Mouse (Mus musculus) olfactory bulb, adult 2 months (tissue): ENCODE results near the gene Cyba. TPM values are rescaled to one million over a fixed set of nuclear protein-coding genes. Genes with fewer than 3 reads are reported as not detected.

ENCODE experiments used
- H3K27ac ChIP-seq: fragments of 200-500 bp; 2 replicates; pipeline ENCODE4 v1.5.1; 2012; ENCODE audit warnings: low read depth, low read length; ENCODE audit not compliant: insufficient read depth
- H3K4me1 ChIP-seq: fragments of 200-500 bp; 2 replicates; pipeline ENCODE4 v1.6.1; 2012; ENCODE audit warnings: low read length; ENCODE audit not compliant: control insufficient read depth, insufficient read depth
- H3K4me3 ChIP-seq: fragments of 200-500 bp; 2 replicates; pipeline ENCODE4 v1.5.1; 2012; ENCODE audit warnings: mild to moderate bottlenecking, low read depth, low read length, moderate library complexity; ENCODE audit not compliant: insufficient read depth
- CTCF ChIP-seq: fragments of 200-500 bp; IDR thresholded peaks from 2 replicates; pipeline ENCODE4 v1.5.1; 2012; ENCODE audit warnings: low read depth, mild to moderate bottlenecking, low read length, moderate library complexity; ENCODE audit not compliant: insufficient read depth
- POLR2A ChIP-seq: fragments of 200-500 bp; IDR thresholded peaks from 2 replicates; pipeline ENCODE4 v1.6.1; 2012; ENCODE audit warnings: mild to moderate bottlenecking, low read depth, low read length, moderate library complexity; ENCODE audit not compliant: insufficient read depth
- WGBS: fragments of 180-500 bp; shearing (Covaris S2); methylation state at CpG from one replicate; pipeline ENCODE4 v1.1.7; 2018; 5-methylcytosine and 5-hydroxymethylcytosine counted together
- polyA plus RNA-seq: library from polyadenylated mRNA; stranded (reverse); fragments of >200 nt; gene quantifications from 2 replicates; pipeline ENCODE4 v1.2.4, GENCODE M21; 2012; ENCODE audit warnings: low replicate concordance; ENCODE audit not compliant: missing spikeins, insufficient read depth, insufficient read length

The Cyba gene
- polyA plus RNA-seq, 1 experiment = not detected

- TF ChIP-seq CTCF (no peak), POLR2A (no peak)
- Histone ChIP-seq H3K4me3 (no peak overlapping the region), H3K27ac (no peak overlapping the region), H3K4me1 (peaks cover 9% of the 10 kb centered on the region)
- 79% methylated on average over 10 of the region's 10 CpGs for WGBS
Observed at GRCm38 (mm10) chr8:122430058-122430636, 2.6 kb downstream of the Cyba start.

GRCm38 (mm10) chr8:122428163-122428562, 4.6 kb downstream of the Cyba start:
- Histone ChIP-seq H3K4me3 (no peak overlapping the region), H3K4me1 (peaks cover 9% of the 10 kb centered on the region), H3K27ac (no peak overlapping the region)
- WGBS = 87% methylated on average over 9 of the region's 9 CpGs
- TF ChIP-seq POLR2A (no peak), CTCF (no peak)

GRCm38 (mm10) chr8:122427607-122428006, 5.1 kb downstream of the Cyba start:
- H3K4me1 ChIP-seq = peaks cover 5% of the 10 kb centered on the region
- WGBS = 86% methylated on average over 7 of the region's 7 CpGs
- H3K27ac ChIP-seq = no peak overlapping the region
- no peak overlapping the region for H3K4me3 ChIP-seq
- TF ChIP-seq CTCF = no peak
- TF ChIP-seq POLR2A = no peak

- no peak for TF ChIP-seq POLR2A
- no peak for TF ChIP-seq CTCF
Observed at GRCm38 (mm10) chr8:122426145-122426544, 6.6 kb downstream of the Cyba start.

GRCm38 (mm10) chr8:122423659-122424058, 9.1 kb downstream of the Cyba start:
- WGBS = 40% methylated on average over 5 of the region's 5 CpGs
- TF ChIP-seq POLR2A (no peak), CTCF (no peak)
- no peak overlapping the region for H3K27ac ChIP-seq
- H3K4me1 ChIP-seq = peaks cover 7% of the 10 kb centered on the region
- no peak overlapping the region for H3K4me3 ChIP-seq

More at GRCm38 (mm10) chr8:122426145-122426544, 6.6 kb downstream of the Cyba start:
- Histone ChIP-seq H3K4me1 (no peaks in the 10 kb centered on the region), H3K27ac (no peak overlapping the region), H3K4me3 (no peak overlapping the region)
- 86% methylated on average over 9 of the region's 9 CpGs for WGBS

- TF ChIP-seq CTCF = no peak
- no peak for TF ChIP-seq POLR2A
- H3K27ac ChIP-seq = no peak overlapping the region
- peaks cover 7% of the 10 kb centered on the region for H3K4me1 ChIP-seq
- H3K4me3 ChIP-seq = no peak overlapping the region
- 92% methylated on average over 24 of the region's 24 CpGs for WGBS
Observed at GRCm38 (mm10) chr8:122423217-122423616, 9.5 kb downstream of the Cyba start.

GRCm38 (mm10) chr8:122421376-122422070, 11.2 kb downstream of the Cyba start, which contains the start of gene Il17c:
TSS of gene Il17c (plus strand) at chr8:122422020.
- peaks cover 7% of the 10 kb centered on the region for H3K4me1 ChIP-seq
- H3K27ac ChIP-seq = no peak within 1 kb of the TSS
- no peak within 1 kb of the TSS for H3K4me3 ChIP-seq
- 83% methylated on average over 14 of the region's 14 CpGs for WGBS
- TF ChIP-seq CTCF = no peak
- TF ChIP-seq POLR2A = no peak

GRCm38 (mm10) chr8:122419881-122420555, 12.7 kb downstream of the Cyba start:
- WGBS = 38% methylated on average over 9 of the region's 9 CpGs
- Histone ChIP-seq H3K27ac (no peak overlapping the region), H3K4me1 (peaks cover 7% of the 10 kb centered on the region), H3K4me3 (no peak overlapping the region)
- no peak for TF ChIP-seq CTCF
- TF ChIP-seq POLR2A = no peak

- Histone ChIP-seq H3K27ac (no peak overlapping the region), H3K4me3 (no peak overlapping the region), H3K4me1 (peaks cover 7% of the 10 kb centered on the region)
- 86% methylated on average over 6 of the region's 6 CpGs for WGBS
- TF ChIP-seq POLR2A (no peak), CTCF (no peak)
Observed at GRCm38 (mm10) chr8:122415554-122415953, 17.2 kb downstream of the Cyba start.
